Mouse (Mus musculus): ENCODE data around the gene 1600014C23Rik.

1600014C23Rik gene

GRCm38 (mm10) chr17:45689120-45689519 lies 44.5 kb downstream of the 1600014C23Rik start:
- DNase-seq (ENCODE audit: low read depth): no peak

GRCm38 (mm10) chr17:45686716-45687115 lies 46.9 kb downstream of the 1600014C23Rik start, which contains the start of gene Tmem63b:
Gene Tmem63b, minus strand, starts transcription at chr17:45686905.
- DNase-seq (ENCODE audit: low read depth): no peak

- DNase-seq (ENCODE audit: low read depth): peak; percentile 53
Measured at GRCm38 (mm10) chr17:45686093-45686619, 47.5 kb downstream of the 1600014C23Rik start, which contains the start of gene Mrpl14. Gene Mrpl14, plus strand, starts transcription at chr17:45686322.

- DNase-seq (ENCODE audit: low read depth): no peak
Measured at GRCm38 (mm10) chr17:45685171-45686092, 48.2 kb downstream of the 1600014C23Rik start.

- DNase-seq (ENCODE audit: low read depth): no peak
Measured at GRCm38 (mm10) chr17:45684667-45685131, 48.9 kb downstream of the 1600014C23Rik start.

Data from fibroblast of lung, adult 2 months (primary cell).